Mouse (Mus musculus) kidney, adult 2 months (tissue): ENCODE data around the gene Vtn. TPM values are rescaled to one million over a fixed set of nuclear protein-coding genes. Genes with fewer than 3 reads are reported as not detected.

Source experiments
- DNase-seq: peaks from one replicate; pipeline ENCODE4 v3.0.0; 2021
- H3K27ac ChIP-seq: fragments of 200-500 bp; 2 replicates; pipeline ENCODE4 v1.5.1; 2012; ENCODE audit warnings: low read depth, low read length, control low read depth, inconsistent platforms; ENCODE audit not compliant: insufficient read depth
- H3K27me3 ChIP-seq: fragments of 200-500 bp; replicated peaks from 2 replicates; pipeline ENCODE4 v1.6.1; 2012; ENCODE audit warnings: mild to moderate bottlenecking, moderate library complexity, low read length, inconsistent platforms; ENCODE audit not compliant: control insufficient read depth, insufficient read depth
- H3K36me3 ChIP-seq: fragments of 200-500 bp; 2 replicates; pipeline ENCODE4 v1.6.1; 2012; ENCODE audit warnings: mild to moderate bottlenecking, moderate library complexity, low read length, inconsistent platforms; ENCODE audit not compliant: control insufficient read depth, insufficient read depth
- H3K4me1 ChIP-seq: fragments of 200-500 bp; 2 replicates; pipeline ENCODE4 v1.6.1; 2011; ENCODE audit warnings: low read length; ENCODE audit not compliant: control insufficient read depth, insufficient read depth
- H3K4me3 ChIP-seq: fragments of 200-500 bp; 2 replicates; pipeline ENCODE4 v1.5.1; 2011; ENCODE audit warnings: mild to moderate bottlenecking, low read depth, low read length, control low read depth; ENCODE audit not compliant: insufficient read depth
- CTCF ChIP-seq: fragments of 200-500 bp; conservative IDR thresholded peaks from 2 replicates; pipeline ENCODE4 v1.5.1; 2011; ENCODE audit warnings: low read depth, mild to moderate bottlenecking, control low read depth, low read length, moderate library complexity, mixed read lengths; ENCODE audit not compliant: insufficient read depth, insufficient read length
- POLR2A ChIP-seq: fragments of 200-500 bp; IDR thresholded peaks from one replicate; pipeline ENCODE4 v1.6.1; 2011; ENCODE audit warnings: low read depth, low read length, control low read depth
- WGBS: fragments of 180-500 bp; shearing (Covaris S2); methylation state at CpG from one replicate; pipeline ENCODE4 v1.1.7; 2018; 5-methylcytosine and 5-hydroxymethylcytosine counted together
- polyA plus RNA-seq: library from polyadenylated mRNA; depleted of rRNA; stranded (reverse); fragments of >200 nt; gene quantifications from 2 replicates; pipeline ENCODE4 v1.2.3, GENCODE M21; 2012; rRNA removed

Vtn gene
- polyA plus RNA-seq, 1 experiment: 3.3 TPM

DNA sequence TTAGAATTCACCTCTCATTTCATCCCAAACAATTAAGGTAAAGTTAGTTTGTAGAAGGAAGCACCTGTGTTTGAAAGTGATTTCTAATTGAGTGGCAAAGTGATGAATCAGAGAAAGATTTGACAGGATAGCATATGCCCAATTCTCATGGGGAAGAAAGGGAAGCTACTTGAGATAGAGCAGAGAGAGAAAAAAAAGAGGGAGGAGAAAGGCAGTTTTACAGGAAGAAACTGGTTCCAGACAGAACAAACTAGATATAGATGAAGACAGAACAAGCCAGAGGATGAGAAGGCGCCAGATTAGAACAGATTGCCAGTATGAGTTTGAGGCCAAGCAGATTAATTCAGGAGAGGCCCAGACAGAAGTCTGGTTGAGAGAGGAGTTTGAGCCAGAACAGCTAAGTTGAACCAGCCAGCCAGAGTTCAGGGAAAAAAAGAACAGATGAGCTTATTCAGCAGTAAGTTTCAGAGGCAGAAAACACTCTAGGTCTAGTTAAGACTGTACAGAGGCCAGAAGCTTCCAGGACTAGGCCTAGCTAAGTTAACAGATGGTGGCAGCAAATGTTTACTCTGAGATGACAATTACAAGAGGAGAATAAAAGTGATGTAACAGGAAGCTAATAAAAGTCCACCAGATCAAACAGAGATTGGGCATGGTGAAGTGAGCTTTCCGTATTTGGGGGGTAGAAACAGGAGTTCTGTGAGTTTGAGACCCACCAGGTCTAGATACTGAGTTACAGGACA lies 49.0 kb downstream of the Vtn start:
- WGBS: 88% methylated on average over 2 of the region's 2 CpGs
- Histone ChIP-seq H3K4me1 (peaks cover 11% of the 10 kb centered on the region; the same call in 1 of the 2 replicates), H3K27ac (no peak overlapping the region)

DNA sequence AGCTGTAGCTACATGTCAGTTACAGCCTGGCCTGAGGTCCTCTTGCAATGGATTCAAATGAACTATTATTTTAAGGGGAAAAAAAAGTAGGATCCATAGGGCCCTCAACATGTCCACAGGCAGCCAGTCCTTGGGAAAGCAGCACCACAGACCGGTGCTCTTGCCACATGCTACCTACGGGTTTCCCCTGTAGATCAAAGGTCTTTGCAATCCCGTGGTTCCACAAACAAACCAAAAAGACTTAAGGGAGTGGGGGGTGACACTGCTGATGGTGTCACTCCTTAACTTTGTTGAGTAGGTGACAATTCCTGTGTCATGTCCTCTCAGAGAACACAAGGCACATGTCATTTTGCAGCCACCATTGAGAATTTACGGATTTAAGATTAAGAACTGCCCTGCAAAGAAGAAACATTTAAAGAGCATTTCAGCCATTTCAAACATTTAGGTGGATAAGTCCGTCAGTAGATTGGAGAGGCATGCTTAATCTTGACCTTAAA lies 50.6 kb downstream of the Vtn start:
- Histone ChIP-seq H3K4me3 (peak overlapping the region; percentile 86; the same call in 1 of the 2 replicates), H3K27ac (no peak overlapping the region)
- peak; percentile 51 for DNase-seq

More for the DNA sequence above, 49.0 kb downstream of the Vtn start:
- no peak overlapping the region for H3K4me3 ChIP-seq
- no peaks in the 10 kb centered on the region for H3K27me3 ChIP-seq
- TF ChIP-seq POLR2A (no peak), CTCF (no peak)
- DNase-seq: no peak
- peaks cover 1% of the 10 kb centered on the region; the same call in 1 of the 2 replicates for H3K36me3 ChIP-seq

DNA sequence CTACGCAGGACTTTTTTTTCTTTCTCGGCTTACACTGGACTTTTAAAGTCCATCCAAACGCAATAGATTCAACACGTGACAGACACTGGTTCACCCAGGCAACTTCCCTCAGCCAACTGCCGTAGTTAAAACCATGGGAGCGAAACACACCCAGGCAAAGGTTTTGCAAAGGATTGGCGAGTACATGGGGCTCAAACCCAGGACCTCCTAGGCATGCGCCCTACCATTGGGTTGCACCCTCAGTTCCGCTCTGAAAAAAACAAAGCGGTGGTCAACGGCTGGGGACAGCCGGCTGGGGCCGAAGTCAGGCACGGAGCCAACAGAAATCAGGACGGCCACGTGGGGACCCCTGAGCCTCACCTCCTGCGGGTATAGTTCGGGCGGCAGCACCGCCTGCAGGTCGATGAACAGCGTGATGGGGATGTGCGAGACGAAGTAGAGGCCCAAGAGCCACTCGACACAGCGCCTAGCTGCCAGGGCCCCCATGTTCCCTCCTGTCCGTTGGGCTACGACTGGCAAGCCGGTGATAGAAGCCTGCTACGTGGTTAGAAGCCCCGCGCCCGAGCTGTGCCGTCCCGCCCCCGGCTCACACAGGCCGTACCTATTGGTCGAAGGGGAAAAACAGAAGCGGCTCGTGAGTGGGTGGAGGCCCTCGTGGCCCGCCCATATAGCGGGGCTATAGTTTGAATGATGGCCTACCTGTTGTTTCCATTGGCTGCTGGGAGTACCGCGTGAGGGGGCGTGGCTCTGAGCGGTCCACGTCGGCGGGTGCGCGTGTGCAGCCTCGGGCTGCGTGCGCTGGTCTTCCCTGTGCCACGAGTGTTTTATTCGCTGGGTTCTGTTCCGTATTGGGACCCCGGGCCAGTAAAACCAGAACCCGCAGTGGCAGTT lies 51.5 kb downstream of the Vtn start, which contains the start of gene Tmem97:
Gene Tmem97, minus strand, starts transcription at position 610 of the 891 bp plus-strand sequence.
- H3K36me3 ChIP-seq: no peaks in the 10 kb centered on the region
- H3K4me3 ChIP-seq: peak within 1 kb of the TSS; percentile 86
- TF ChIP-seq POLR2A: peak; percentile 48
- no peak for TF ChIP-seq CTCF
- WGBS: under 1% methylated on average over 60 of the region's 60 CpGs
- peak; percentile 98 for DNase-seq
- no peaks in the 10 kb centered on the region for H3K27me3 ChIP-seq
- peaks cover 11% of the 10 kb centered on the region; the same call in 1 of the 2 replicates for H3K4me1 ChIP-seq
- no peak within 1 kb of the TSS for H3K27ac ChIP-seq

More for the DNA sequence above, 50.6 kb downstream of the Vtn start:
- TF ChIP-seq CTCF: no peak
- TF ChIP-seq POLR2A: no peak
- Histone ChIP-seq H3K27me3 (no peaks in the 10 kb centered on the region), H3K36me3 (no peaks in the 10 kb centered on the region), H3K4me1 (peaks cover 11% of the 10 kb centered on the region; the same call in 1 of the 2 replicates)
- 33% methylated on average over 5 of the region's 5 CpGs for WGBS

DNA sequence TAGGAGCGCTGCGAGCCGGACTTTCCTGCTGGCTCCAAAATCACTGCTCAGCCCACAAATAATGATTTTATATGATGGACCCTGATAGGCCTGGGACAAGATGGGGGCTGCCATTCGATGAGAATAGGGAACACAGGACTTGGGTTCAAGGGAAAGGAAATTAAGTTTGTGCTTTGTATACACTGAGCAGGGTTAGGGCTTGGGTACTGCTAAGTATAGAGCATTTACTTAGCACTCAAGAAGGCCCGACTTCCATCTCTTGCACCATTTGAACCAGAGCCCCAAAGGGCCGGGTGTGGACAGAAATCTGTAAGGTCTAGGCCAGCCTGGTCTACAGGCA lies 52.1 kb downstream of the Vtn start:
- H3K27me3 ChIP-seq: no peaks in the 10 kb centered on the region
- H3K27ac ChIP-seq: no peak overlapping the region
- WGBS: 33% methylated on average over 6 of the region's 6 CpGs
- peaks cover 11% of the 10 kb centered on the region; the same call in 1 of the 2 replicates for H3K4me1 ChIP-seq
- H3K4me3 ChIP-seq: peak overlapping the region; percentile 45
- H3K36me3 ChIP-seq: no peaks in the 10 kb centered on the region
- TF ChIP-seq POLR2A (no peak), CTCF (no peak)
- DNase-seq: no peak

Other genes with a start within 250 kb of the Vtn start
- gene 2610507B11Rik, start 237.3 kb upstream of the Vtn start, polyA plus RNA-seq: 103 and 122 TPM in 2 replicates
- 0.15 and 0.19 TPM in 2 replicates for gene BC030499, start 208.2 kb upstream of the Vtn start, polyA plus RNA-seq
- gene Spag5, start 197.6 kb upstream of the Vtn start, polyA plus RNA-seq: 13.2 and 15.0 TPM in 2 replicates
- gene Aldoc, start 176.1 kb upstream of the Vtn start, polyA plus RNA-seq: 36.2 and 43.5 TPM in 2 replicates
- gene Pigs, start 170.7 kb upstream of the Vtn start, polyA plus RNA-seq: 69.1 and 79.1 TPM in 2 replicates
- gene Unc119, start 155.6 kb upstream of the Vtn start, polyA plus RNA-seq: 20.3 and 20.8 TPM in 2 replicates
- 0.03 and 0.05 TPM in 2 replicates for gene Foxn1, start 112.5 kb upstream of the Vtn start, polyA plus RNA-seq
- gene Slc13a2, start 76.9 kb upstream of the Vtn start, polyA plus RNA-seq: 91.0 and 105 TPM in 2 replicates
- gene Slc46a1, start 33.4 kb upstream of the Vtn start, polyA plus RNA-seq: 93.2 and 115 TPM in 2 replicates
- 0.35 and 0.38 TPM in 2 replicates for gene Sarm1, start 1.3 kb upstream of the Vtn start, polyA plus RNA-seq
- not detected in 2 replicates for gene Sebox, start 4.4 kb downstream of the Vtn start, polyA plus RNA-seq
- gene Tmem199, start 13.1 kb downstream of the Vtn start, polyA plus RNA-seq: 14.0 and 15.9 TPM in 2 replicates
- 115 and 118 TPM in 2 replicates for gene Poldip2, start 13.1 kb downstream of the Vtn start, polyA plus RNA-seq
- gene Tnfaip1, start 37.2 kb downstream of the Vtn start, polyA plus RNA-seq: 33.0 and 33.3 TPM in 2 replicates
- gene Ift20, start 37.3 kb downstream of the Vtn start, polyA plus RNA-seq: 57.2 and 61.6 TPM in 2 replicates
- gene Tmem97, start 51.7 kb downstream of the Vtn start, polyA plus RNA-seq: 34.4 and 41.9 TPM in 2 replicates
- gene Nlk, start 198.3 kb downstream of the Vtn start, polyA plus RNA-seq: 11.7 and 12.1 TPM in 2 replicates